Mouse (Mus musculus) CH12.LX (cell line): Measurements from ENCODE around the gene Vsig8. TPM values are rescaled to one million over a fixed set of nuclear protein-coding genes. Genes with fewer than 3 reads are reported as not detected.

Source experiments
- DNase-seq: peaks from one replicate; pipeline ENCODE4 v3.0.0-alpha.2; 2013; ENCODE audit errors: extremely low read depth
- H3K27ac ChIP-seq: 2 replicates; pipeline ENCODE4 v1.5.1; 2012; ENCODE audit warnings: low read depth, mild to moderate bottlenecking, control low read depth, moderate library complexity; ENCODE audit not compliant: insufficient read depth
- H3K27me3 ChIP-seq: replicated peaks from 2 replicates; pipeline ENCODE3; 2012; ENCODE audit warnings: inconsistent platforms
- H3K36me3 ChIP-seq, 2 experiments: replicated peaks in 1 of 2; 2 replicates each; pipeline versions ENCODE3 to v1.6.1; 2012; ENCODE audit warnings: inconsistent platforms in 1 of 2, low read length in 1 of 2, mild to moderate bottlenecking in 1 of 2, mixed read lengths in 1 of 2, moderate library complexity in 1 of 2; ENCODE audit not compliant: control insufficient read depth in 1 of 2, insufficient read depth in 1 of 2
- H3K4me1 ChIP-seq, 2 experiments: 2 replicates each; pipeline ENCODE4 v1.6.1; 2012; ENCODE audit warnings: inconsistent platforms in 1 of 2, moderate library complexity in 1 of 2; ENCODE audit not compliant: insufficient read depth in 2 of 2, control insufficient read depth in 1 of 2
- H3K4me2 ChIP-seq: 2 replicates; pipeline ENCODE4 v1.6.1; 2012; ENCODE audit warnings: low read depth, mild to moderate bottlenecking, control low read depth; ENCODE audit not compliant: poor library complexity, insufficient read depth, severe bottlenecking
- H3K4me3 ChIP-seq, 3 experiments: fragments of 150-350 bp in 1 of 3; sonication (generic) in 1 of 3; replicated peaks in 1 of 3; 2 replicates each; pipeline versions ENCODE3 to v1.5.1; 2011 to 2012; ENCODE audit warnings: low read depth in 2 of 3, low read length in 2 of 3, mild to moderate bottlenecking in 2 of 3, moderate library complexity in 2 of 3, control low read depth in 1 of 3, improper control_type of control experiment in 1 of 3, inconsistent platforms in 1 of 3, mixed read lengths in 1 of 3; ENCODE audit not compliant: poor library complexity in 1 of 3
- H3K79me2 ChIP-seq: replicated peaks from 2 replicates; pipeline ENCODE4 v1.6.1; 2012; ENCODE audit warnings: mild to moderate bottlenecking, moderate library complexity; ENCODE audit not compliant: control insufficient read depth, poor library complexity, insufficient read depth, severe bottlenecking; ENCODE audit errors: extremely low read depth
- H3K9ac ChIP-seq: 2 replicates; pipeline ENCODE4 v1.6.1; 2012; ENCODE audit warnings: low read depth, mild to moderate bottlenecking, control low read depth, moderate library complexity; ENCODE audit not compliant: insufficient read depth
- H3K9me3 ChIP-seq: replicated peaks from 2 replicates; pipeline ENCODE3; 2012; ENCODE audit warnings: low read length, inconsistent platforms, mixed read lengths
- BHLHE40 ChIP-seq: IDR thresholded peaks from 2 replicates; pipeline ENCODE4 v1.6.1; 2011; ENCODE audit warnings: mild to moderate bottlenecking, low read depth, low read length, improper control_type of control experiment
- E2F4 ChIP-seq: IDR thresholded peaks from 2 replicates; pipeline ENCODE4 v1.6.1; 2011; ENCODE audit warnings: low read depth, low read length, improper control_type of control experiment; ENCODE audit not compliant: insufficient replicate concordance
- ELF1 ChIP-seq: IDR thresholded peaks from 2 replicates; pipeline ENCODE4 v1.6.1; 2014; ENCODE audit warnings: low read depth, mild to moderate bottlenecking, inconsistent platforms, low read length, improper control_type of control experiment
- EP300 ChIP-seq: IDR thresholded peaks from 2 replicates; pipeline ENCODE4 v1.6.1; 2011; ENCODE audit warnings: low read length, improper control_type of control experiment
- ETS1 ChIP-seq: conservative IDR thresholded peaks from 2 replicates; pipeline ENCODE4 v1.6.1; 2012; ENCODE audit warnings: low read depth, mild to moderate bottlenecking, inconsistent platforms, low read length, improper control_type of control experiment, moderate library complexity
- GABPA ChIP-seq: IDR thresholded peaks from 2 replicates; pipeline ENCODE4 v1.6.1; 2012; ENCODE audit warnings: low read depth, low read length, improper control_type of control experiment, inconsistent platforms; ENCODE audit not compliant: insufficient replicate concordance
- HCFC1 ChIP-seq: IDR thresholded peaks from 2 replicates; pipeline ENCODE4 v1.6.1; 2012; ENCODE audit warnings: low read depth, mild to moderate bottlenecking, inconsistent platforms, low read length, improper control_type of control experiment
- IRF4 ChIP-seq: IDR thresholded peaks from 2 replicates; pipeline ENCODE4 v1.6.1; 2014; ENCODE audit warnings: low read depth, mild to moderate bottlenecking, inconsistent platforms, low read length, improper control_type of control experiment
- JUN ChIP-seq: IDR thresholded peaks from 2 replicates; pipeline ENCODE4 v1.6.1; 2011; ENCODE audit warnings: low read depth, mild to moderate bottlenecking, low read length, improper control_type of control experiment, moderate library complexity; ENCODE audit not compliant: insufficient read depth
- KAT2A ChIP-seq: IDR thresholded peaks from 2 replicates; pipeline ENCODE4 v1.6.1; 2012; ENCODE audit warnings: low read length, improper control_type of control experiment, inconsistent platforms; ENCODE audit not compliant: insufficient replicate concordance
- MAX ChIP-seq: IDR thresholded peaks from 2 replicates; pipeline ENCODE4 v1.6.1; 2011; ENCODE audit warnings: low read length, improper control_type of control experiment
- MXI1 ChIP-seq: IDR thresholded peaks from 2 replicates; pipeline ENCODE4 v1.6.1; 2011; ENCODE audit warnings: mild to moderate bottlenecking, low read depth, low read length, improper control_type of control experiment
- MYC ChIP-seq: IDR thresholded peaks from 2 replicates; pipeline ENCODE4 v1.6.1; 2011; ENCODE audit warnings: low read depth, mild to moderate bottlenecking, improper control_type of control experiment, low read length
- POLR2A ChIP-seq: IDR thresholded peaks from 2 replicates; pipeline ENCODE4 v1.6.1; 2011; ENCODE audit warnings: low read depth, mild to moderate bottlenecking, improper control_type of control experiment, low read length
- POLR2AphosphoS2 ChIP-seq: IDR thresholded peaks from 2 replicates; pipeline ENCODE4 v1.6.1; 2011; ENCODE audit warnings: low read depth, low read length, improper control_type of control experiment
- RCOR1 ChIP-seq: conservative IDR thresholded peaks from 2 replicates; pipeline ENCODE4 v1.6.1; 2012; ENCODE audit warnings: low read depth, mild to moderate bottlenecking, inconsistent platforms, low read length, improper control_type of control experiment
- SIN3A ChIP-seq: IDR thresholded peaks from 2 replicates; pipeline ENCODE4 v1.6.1; 2012; ENCODE audit warnings: low read length, improper control_type of control experiment, inconsistent platforms
- SMC3 ChIP-seq: IDR thresholded peaks from 2 replicates; pipeline ENCODE4 v1.6.1; 2011; ENCODE audit warnings: low read depth, low read length, improper control_type of control experiment
- USF2 ChIP-seq: conservative IDR thresholded peaks from 2 replicates; pipeline ENCODE4 v1.6.1; 2011; ENCODE audit warnings: low read depth, low read length, improper control_type of control experiment
- ZC3H11A ChIP-seq: IDR thresholded peaks from 2 replicates; pipeline ENCODE4 v1.6.1; 2012; ENCODE audit warnings: low read depth, mild to moderate bottlenecking, inconsistent platforms, low read length, improper control_type of control experiment
- ZKSCAN1 ChIP-seq: IDR thresholded peaks from 2 replicates; pipeline ENCODE4 v1.6.1; 2012; ENCODE audit warnings: low read depth, inconsistent platforms, low read length, improper control_type of control experiment, borderline replicate concordance
- ZMIZ1 ChIP-seq: IDR thresholded peaks from 2 replicates; pipeline ENCODE4 v1.6.1; 2012; ENCODE audit warnings: low read depth, mild to moderate bottlenecking, inconsistent platforms, low read length, improper control_type of control experiment
- ZNF384 ChIP-seq: IDR thresholded peaks from 2 replicates; pipeline ENCODE4 v1.6.1; 2012; ENCODE audit warnings: low read depth, low read length, improper control_type of control experiment, inconsistent platforms
- dilution Hi-C: fragments of 300-500 bp; cut with MboI; formaldehyde crosslinking; loops from 2 replicates; pipeline ENCODE4 v1.14.3; 2020; ENCODE audit warnings: low sequenced_read_pairs; ENCODE audit not compliant: extremely low pct_unique_long_range_greater_than_20kb, extremely low pct_ligation_motif_present
- in situ Hi-C: fragments of 300-500 bp; cut with MboI; formaldehyde crosslinking; loops from 3 replicates; pipeline ENCODE4 v1.14.3; 2019; ENCODE audit warnings: low sequenced_read_pairs, low pct_ligation_motif_present, low pct_unique_long_range_greater_than_20kb, mixed read lengths
- polyA plus RNA-seq: library from polyadenylated mRNA; unstranded; fragments of >175 nt; gene quantifications from 2 replicates; pipeline ENCODE4 v1.2.1, GENCODE M21; 2012; ENCODE audit warnings: low read depth; ENCODE audit not compliant: insufficient read length
- total RNA-seq, 2 experiments: library from RNA; depleted of rRNA; stranded (reverse); fragments of 300-350 nt in 1 of 2; fragments of >200 nt in 1 of 2; gene quantifications; 2 replicates each; pipeline ENCODE4 v1.2.3; 2012 to 2014

The Vsig8 gene
- total and polyA plus RNA-seq, 3 experiments: 0.17 to 0.29 TPM; not detected in 1

- Histone ChIP-seq H3K27ac (no peak overlapping the region), H3K9ac (no peak overlapping the region), H3K79me2 (peaks cover 16% of the 10 kb centered on the region), H3K36me3 (peaks cover 35 to 63% of the 10 kb centered on the region in 2 experiments), H3K4me3 (no peak overlapping the region), H3K27me3 (no peaks in the 10 kb centered on the region), H3K4me2 (no peak overlapping the region), H3K4me1 (peaks cover 17 to 64% of the 10 kb centered on the region in 2 experiments), H3K9me3 (no peaks in the 10 kb centered on the region)
- in situ Hi-C loops (no loop called here), dilution Hi-C loops (no loop called here)
- no peak for DNase-seq
- TF ChIP-seq ETS1 (no peak), ZKSCAN1 (peak; percentile 38; the same call in 1 of the 2 replicates)
Measured at GRCm38 (mm10) chr1:172508172-172508571, 47.6 kb upstream of the Vsig8 start.

GRCm38 (mm10) chr1:172509235-172509634, 46.5 kb upstream of the Vsig8 start:
- Histone ChIP-seq H3K4me3 (no peak overlapping the region), H3K79me2 (peaks cover 6% of the 10 kb centered on the region), H3K4me2 (no peak overlapping the region), H3K36me3 (peaks cover 32 to 55% of the 10 kb centered on the region in 2 experiments), H3K9me3 (no peaks in the 10 kb centered on the region), H3K9ac (no peak overlapping the region), H3K27ac (no peak overlapping the region), H3K4me1 (peaks cover 9 to 58% of the 10 kb centered on the region in 2 experiments), H3K27me3 (no peaks in the 10 kb centered on the region)
- dilution Hi-C loops: no loop called here
- no peak for TF ChIP-seq RCOR1
- no peak for TF ChIP-seq POLR2A
- TF ChIP-seq GABPA: no peak
- no peak for TF ChIP-seq USF2
- TF ChIP-seq ZC3H11A: no peak
- TF ChIP-seq ZNF384: no peak
- no peak for TF ChIP-seq SIN3A
- TF ChIP-seq POLR2AphosphoS2: no peak
- no peak for TF ChIP-seq ZMIZ1
- no peak for TF ChIP-seq HCFC1
- no peak for TF ChIP-seq ZKSCAN1
- TF ChIP-seq ELF1: no peak
- in situ Hi-C loops: no loop called here
- no peak for DNase-seq

- H3K4me1 ChIP-seq: peaks cover 9 to 58% of the 10 kb centered on the region in 2 experiments
- no peaks in the 10 kb centered on the region for H3K9me3 ChIP-seq
- no peak overlapping the region for H3K9ac ChIP-seq
- dilution Hi-C loops (no loop called here), in situ Hi-C loops (no loop called here)
- no peak for TF ChIP-seq ZNF384
- TF ChIP-seq SMC3: no peak
- TF ChIP-seq E2F4: no peak
- TF ChIP-seq JUN: no peak
- TF ChIP-seq MYC: no peak
- no peak for TF ChIP-seq BHLHE40
- TF ChIP-seq EP300: no peak
- TF ChIP-seq MAX: no peak
- no peak for TF ChIP-seq ZC3H11A
- no peak for TF ChIP-seq KAT2A
- TF ChIP-seq MXI1: no peak
- no peak for TF ChIP-seq IRF4
- H3K79me2 ChIP-seq: no peaks in the 10 kb centered on the region; the same call in 1 of the 2 replicates
- peaks cover 26 to 47% of the 10 kb centered on the region in 2 experiments for H3K36me3 ChIP-seq
- H3K4me2 ChIP-seq: no peak overlapping the region
- DNase-seq: no peak
- H3K27ac ChIP-seq: no peak overlapping the region
- H3K27me3 ChIP-seq: no peaks in the 10 kb centered on the region
- H3K4me3 ChIP-seq: no peak overlapping the region
Measured at GRCm38 (mm10) chr1:172509983-172510382, 45.8 kb upstream of the Vsig8 start.
